Mouse (Mus musculus) ovary, adult 18-20 months (tissue): Measurements from ENCODE around the gene Uchl5.

Experiments
- DNase-seq: peaks from one replicate; pipeline ENCODE4 v3.0.0; 2022; ENCODE audit warnings: low spot score, mixed read lengths

Gene Uchl5

DNA sequence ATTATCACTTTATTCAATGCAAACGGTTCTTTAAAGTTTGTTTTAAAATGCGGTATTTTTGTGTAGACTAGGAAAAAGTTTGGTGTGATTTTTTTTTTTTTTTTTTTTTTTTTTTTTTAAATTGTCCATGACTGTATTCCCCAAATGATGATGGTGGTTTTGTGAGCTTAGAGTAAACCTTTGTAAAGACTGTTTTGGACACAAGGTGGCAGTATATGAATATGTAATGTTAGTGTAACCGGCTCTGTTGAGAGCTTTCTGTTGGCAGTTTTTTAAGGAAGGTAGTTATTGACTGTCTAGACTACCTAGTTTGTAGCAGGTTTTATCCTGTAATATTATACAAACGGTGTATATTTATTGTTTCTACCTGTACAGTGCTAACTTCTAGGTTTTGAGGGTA is 26.5 kb downstream of the Uchl5 start:
- DNase-seq, result no peak

DNA sequence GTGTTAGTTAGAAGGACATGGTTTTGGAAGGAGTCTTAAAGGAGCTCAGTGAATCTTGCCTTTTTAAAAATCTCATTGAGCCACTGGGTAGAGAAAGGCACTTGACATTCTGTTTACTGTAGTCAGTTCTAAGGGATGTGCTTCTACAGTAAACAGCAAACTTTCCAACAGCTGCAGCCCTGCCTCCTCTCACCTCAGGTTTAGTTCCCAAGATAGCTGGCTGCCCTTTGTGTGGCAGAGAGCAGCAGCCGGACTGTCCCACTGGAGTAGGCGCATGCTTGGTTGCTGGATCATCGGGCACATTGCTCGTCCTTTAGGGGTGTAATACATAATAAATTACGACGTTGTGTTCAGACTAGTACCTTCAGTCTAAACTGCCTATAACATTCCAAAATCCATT is 32.0 kb downstream of the Uchl5 start:
- DNase-seq, result no peak

DNA sequence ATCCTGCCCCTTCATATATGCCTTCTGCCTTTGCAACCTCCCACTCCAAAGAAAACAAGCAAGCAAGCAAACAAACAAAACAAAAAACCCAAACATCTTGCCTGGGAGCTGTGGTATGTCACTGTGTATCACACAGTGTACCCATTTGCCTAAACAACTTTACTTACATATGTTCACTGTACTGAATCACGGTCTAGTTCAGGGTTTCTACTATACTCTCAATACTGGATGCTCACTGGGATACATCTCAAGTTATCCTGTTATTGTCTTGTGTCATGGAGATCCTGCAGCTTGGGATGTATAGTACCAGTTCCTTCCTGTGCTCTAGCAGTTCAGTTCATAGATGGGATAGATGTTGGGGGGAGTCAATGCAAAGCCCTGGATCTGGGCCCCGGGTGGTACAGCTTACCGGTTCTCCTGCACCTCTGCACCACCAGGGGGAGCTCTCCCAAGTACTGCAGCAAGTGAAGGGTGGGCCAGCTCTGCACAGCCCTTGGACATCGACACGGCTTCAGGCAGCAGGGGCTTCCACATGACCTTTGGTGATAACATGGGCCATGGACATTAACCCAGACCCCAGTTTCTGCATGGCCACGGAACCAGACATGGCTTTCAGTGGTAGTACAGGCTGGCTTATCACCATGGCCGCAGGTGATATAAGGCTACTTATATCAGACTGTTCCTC is 36.7 kb downstream of the Uchl5 start:
- peak; percentile 35 for DNase-seq

DNA sequence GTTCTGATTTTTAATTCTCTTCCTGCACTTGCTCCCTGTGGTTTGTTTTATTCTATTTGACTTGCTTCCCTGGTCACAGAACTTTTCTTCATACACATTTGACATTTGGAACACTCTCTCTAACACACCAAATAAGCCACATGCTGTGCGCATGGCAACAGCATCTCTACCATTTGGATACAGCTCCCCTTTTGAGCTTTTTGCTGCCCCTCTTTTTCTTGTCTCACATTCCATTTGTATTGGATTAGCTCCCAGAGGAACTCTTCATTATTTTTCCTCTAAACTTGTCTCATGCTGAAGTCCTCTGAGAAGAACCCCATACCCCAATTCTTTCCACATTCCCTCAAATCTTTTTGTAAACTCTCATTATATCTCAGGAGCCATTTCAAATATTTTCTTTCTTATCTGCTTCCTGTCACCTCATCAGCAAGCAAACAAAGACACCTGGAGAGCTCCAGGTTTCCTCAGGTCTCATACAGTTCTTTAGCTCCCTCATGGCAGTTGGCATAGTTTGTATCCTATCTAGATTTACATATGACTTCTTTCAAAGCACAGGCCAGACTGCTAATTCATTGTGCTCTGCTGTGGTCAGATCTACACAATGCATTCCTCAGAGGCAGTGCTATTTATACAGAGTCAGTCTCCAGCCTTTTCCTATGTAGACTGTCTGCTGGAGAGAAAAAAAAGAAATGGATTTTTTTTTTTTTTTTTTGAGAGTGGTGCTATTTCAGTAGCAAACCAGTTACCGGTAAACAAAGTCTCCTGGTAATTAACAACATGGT is 43.2 kb downstream of the Uchl5 start:
- no peak for DNase-seq

DNA sequence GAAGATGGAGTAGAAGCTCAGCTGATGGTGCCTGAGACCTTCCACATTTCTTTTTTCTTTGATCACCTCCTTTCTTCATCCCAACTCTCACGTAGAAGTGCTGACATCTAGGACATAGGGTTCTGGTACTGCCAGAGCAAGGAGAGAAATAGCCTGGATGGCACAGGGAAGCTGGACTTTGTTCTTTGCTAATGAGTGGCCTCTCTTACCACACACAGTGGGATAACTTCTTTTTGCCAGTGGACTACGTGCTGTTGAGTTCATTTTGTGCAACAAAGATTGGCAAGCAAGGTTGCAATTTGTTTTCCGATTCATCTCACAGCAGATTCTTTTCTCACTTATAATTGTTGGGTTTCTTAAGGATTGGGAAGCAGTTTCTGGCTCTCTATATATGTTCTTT is 45.6 kb downstream of the Uchl5 start:
- DNase-seq, result no peak

DNA sequence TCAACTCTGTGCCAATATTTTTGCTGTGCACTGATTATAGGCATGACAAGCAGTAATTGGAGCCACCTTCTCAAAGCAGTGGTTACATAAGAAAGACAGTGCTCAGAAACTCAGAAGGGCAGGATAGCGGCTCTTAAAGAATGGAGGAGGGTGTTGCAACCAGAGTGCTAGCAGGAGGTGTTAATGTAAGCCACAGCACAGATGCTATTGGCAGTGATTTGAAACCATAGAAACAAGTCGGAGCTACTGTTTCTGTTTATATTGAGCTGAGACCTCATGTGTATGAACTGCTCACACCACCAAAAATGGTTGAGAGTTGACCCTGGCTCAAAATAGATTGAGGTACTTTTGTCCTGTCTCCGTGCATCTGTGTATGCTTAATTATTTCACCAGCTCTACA is 53.6 kb downstream of the Uchl5 start:
- no peak for DNase-seq

DNA sequence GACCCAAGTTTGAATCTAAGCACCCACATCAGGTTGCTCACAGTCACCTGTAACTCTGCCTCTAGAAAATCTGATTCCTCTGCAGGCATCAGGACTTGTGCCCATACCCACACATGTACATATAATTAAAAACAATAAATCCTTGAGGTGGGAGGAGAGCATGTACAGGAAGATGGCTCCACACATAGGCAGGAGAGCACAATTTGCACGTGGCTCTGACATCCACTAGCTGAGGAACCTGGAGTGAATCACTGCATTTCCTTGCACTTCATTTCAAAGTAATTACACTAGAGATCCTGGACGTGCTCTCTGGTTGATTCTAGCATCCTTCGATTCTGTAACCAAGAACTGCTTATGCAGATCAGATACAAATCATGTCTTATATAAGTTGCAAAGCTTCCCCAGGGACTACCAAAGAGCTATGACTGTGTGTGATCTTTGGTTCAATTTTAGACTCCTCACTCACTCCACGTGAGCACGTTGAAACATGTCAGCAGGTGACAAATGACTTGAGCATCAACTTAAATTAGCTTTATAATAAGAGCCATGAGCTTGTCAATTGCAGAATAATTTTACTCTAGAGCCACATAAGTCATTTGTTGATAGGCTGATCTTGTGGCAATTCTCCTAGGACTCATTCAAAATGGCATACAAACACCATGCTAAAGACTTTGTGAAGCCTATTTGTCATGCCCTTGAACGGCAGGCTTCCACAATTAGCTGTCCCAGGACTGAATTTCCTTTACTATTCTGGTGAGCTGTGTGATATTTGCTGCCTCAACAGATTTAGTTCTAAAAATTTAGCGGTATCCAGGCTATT is 59.5 kb downstream of the Uchl5 start:
- no peak for DNase-seq

DNA sequence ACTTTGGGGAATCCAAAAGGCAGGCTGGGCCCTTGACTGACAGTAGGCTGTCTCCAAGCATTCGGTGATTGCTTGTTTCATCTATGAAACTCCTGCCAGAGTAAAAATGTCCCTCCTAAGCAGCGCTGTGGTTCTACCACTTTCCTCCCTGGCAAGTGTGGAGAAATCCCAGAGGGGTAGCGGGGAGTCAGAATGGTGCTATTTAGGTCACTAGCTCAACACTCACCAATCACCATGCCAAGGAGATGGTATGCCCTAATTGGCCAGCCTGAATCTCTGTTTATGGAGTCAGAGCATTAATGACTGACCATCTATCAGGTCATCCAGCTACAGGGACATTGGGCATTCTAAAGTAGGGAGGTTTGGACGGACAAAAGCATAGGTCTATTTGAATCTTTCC is 60.6 kb downstream of the Uchl5 start:
- no peak for DNase-seq

DNA sequence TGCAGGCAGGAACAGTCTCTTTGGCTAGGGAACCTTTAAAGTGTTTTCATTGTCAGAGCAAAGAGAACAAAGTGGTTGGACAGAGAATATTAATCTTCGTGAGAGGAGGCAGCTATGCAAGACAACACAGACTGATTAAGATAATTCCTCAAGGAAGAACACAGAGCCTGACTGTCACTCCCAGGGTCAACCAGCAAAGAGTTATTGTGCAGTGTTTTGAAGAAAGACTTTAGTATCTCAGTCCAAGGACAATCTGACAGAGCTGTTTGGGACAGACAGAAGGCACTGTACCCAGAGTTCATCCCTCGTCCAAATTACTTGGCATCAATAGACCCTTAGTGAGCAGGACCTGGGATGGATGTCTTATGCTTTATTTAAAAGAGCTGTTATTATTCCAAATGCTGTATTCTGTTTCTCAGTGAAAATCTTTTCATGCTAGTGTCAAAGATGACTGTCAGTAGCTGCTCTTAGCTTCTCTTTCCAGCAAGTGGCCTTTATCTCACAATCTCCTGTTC is 61.9 kb downstream of the Uchl5 start:
- peak; percentile 70 for DNase-seq

DNA sequence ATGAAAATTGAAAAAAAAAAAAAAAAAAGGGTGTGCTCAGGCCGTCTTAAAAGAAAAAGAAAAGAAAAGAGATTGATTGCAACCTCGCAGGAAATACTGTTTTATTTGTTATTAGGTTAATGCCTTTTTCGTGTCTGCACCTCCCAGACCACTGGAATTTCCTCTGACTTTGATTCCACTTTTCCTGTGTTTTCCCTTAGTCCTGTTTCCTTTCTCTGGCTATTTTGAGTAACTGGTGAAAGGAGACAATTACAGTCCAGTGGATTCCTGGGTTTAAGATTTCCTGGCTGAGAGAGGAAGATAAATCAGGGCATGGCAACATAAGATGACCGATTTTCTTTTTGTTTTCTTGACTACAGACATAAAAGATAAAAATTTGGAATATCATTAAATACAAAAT is 75.3 kb downstream of the Uchl5 start:
- no peak for DNase-seq

DNA sequence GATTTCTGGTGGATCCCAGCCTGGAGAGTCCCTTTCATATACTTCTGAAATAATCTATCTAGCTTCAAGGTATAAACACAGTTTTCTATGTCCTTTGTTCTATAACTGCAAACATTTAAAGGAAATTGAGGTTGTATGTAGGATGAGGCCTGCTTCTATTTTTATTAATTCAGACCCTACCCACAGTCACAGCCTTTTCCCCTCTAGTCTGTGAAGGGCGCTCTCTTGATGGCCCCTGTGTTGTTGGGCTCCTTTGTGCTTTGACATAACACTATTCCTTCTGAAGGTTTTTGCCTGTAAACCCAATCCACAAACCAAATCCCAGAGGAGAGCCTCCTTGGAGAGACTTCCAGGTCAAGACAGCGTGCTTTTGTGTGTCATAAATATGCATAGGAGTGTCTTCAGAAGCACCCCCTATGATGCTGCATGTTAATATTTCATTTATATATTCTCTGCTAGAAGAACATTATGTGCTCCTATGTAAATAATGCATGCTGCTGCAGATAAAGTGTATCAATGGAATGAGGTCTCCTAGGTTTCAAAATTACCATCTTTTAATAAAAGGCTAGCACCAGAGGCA is 75.8 kb downstream of the Uchl5 start:
- DNase-seq, result no peak

DNA sequence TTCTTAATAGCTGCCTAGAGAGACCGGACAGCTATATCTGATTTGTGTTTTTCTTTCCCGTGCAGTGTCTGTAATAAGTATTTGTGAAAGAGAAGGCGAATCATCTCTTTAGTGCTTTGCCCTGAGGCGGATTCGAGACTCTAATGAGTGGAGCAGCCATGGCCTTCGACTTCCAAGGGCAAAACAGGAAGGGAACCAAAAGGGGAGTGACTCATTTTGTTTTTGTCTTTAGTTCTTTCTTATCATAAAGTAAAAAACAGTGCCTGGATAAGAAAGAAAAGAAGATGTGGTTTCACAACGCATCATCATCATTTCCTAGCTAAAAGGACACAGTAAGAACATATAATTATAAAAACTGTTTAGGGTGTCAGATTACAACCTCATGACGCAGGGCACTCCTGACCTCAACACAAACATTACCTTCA is 76.6 kb downstream of the Uchl5 start:
- peak; percentile 60 for DNase-seq

DNA sequence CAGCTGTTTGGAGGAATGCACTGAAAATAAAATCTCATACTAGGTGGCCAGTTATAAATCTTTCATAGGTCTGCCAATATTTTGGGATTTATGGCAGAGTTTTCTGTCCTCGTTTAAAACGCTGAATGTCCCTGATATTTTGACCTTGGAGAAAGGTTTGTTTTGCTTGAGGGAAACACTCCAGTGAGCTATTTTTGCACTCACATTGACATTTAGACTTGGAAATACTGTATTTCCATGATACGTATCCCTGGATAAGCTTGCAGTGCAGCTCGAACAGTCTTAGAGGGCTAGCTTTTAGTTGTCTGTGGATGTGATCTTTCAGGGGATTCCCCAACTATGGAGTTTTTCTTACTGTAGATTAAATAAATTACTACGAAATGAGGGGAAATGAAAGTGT is 78.6 kb downstream of the Uchl5 start:
- no peak for DNase-seq
